Mouse (Mus musculus) embryonic facial prominence, embryonic 11.5 days (tissue): ENCODE measurements around the gene Cdkn2aip. TPM values are rescaled to one million over a fixed set of nuclear protein-coding genes. Genes with fewer than 3 reads are reported as not detected.

Experiments used
- ATAC-seq: fragments of 200-750 bp; cut with Nextera tagmentation; replicated peaks from 2 replicates; pipeline ENCODE4 v1.8.0; 2017; ENCODE audit warnings: low read depth; ENCODE audit not compliant: insufficient number of reproducible peaks, low FRiP score, low TSS enrichment
- DNase-seq: peaks from one replicate; pipeline ENCODE4 v3.0.0-alpha.2; 2015; ENCODE audit warnings: low spot score
- H3K27ac ChIP-seq: fragments of 300-500 bp; sonication (generic); replicated peaks from 2 replicates; pipeline ENCODE4 v1.5.1; 2014; ENCODE audit warnings: mild to moderate bottlenecking, low read depth, low read length, control low read depth
- H3K27me3 ChIP-seq: fragments of 300-500 bp; sonication (generic); 2 replicates; pipeline ENCODE4 v1.6.1; 2014; ENCODE audit warnings: mild to moderate bottlenecking, low read length, moderate library complexity, mixed read lengths; ENCODE audit not compliant: control insufficient read depth, insufficient read depth
- H3K36me3 ChIP-seq: fragments of 300-500 bp; sonication (generic); replicated peaks from 2 replicates; pipeline ENCODE4 v1.6.1; 2014; ENCODE audit warnings: low read depth, mild to moderate bottlenecking, low read length, moderate library complexity, mixed read lengths; ENCODE audit not compliant: control insufficient read depth, insufficient read depth
- H3K4me1 ChIP-seq: fragments of 300-500 bp; sonication (generic); 2 replicates; pipeline ENCODE4 v1.6.1; 2014; ENCODE audit warnings: low read length, mixed read lengths; ENCODE audit not compliant: control insufficient read depth, insufficient read depth
- H3K4me2 ChIP-seq: fragments of 300-500 bp; sonication (generic); 2 replicates; pipeline ENCODE4 v1.6.1; 2014; ENCODE audit warnings: low read depth, mild to moderate bottlenecking, control low read depth, low read length, moderate library complexity
- H3K4me3 ChIP-seq: fragments of 300-500 bp; sonication (generic); 2 replicates; pipeline ENCODE4 v1.5.1; 2014; ENCODE audit warnings: low read depth, low read length, control low read depth
- H3K9ac ChIP-seq: fragments of 300-500 bp; sonication (generic); replicated peaks from 2 replicates; pipeline ENCODE4 v1.6.1; 2014; ENCODE audit warnings: mild to moderate bottlenecking, control low read depth, low read length
- H3K9me3 ChIP-seq: fragments of 300-500 bp; sonication (generic); replicated peaks from 2 replicates; pipeline ENCODE4 v1.6.1; 2016; ENCODE audit warnings: mild to moderate bottlenecking, low read length, inconsistent platforms, mixed read lengths; ENCODE audit not compliant: control insufficient read depth
- WGBS: fragments of 180-500 bp; shearing (Covaris S2); extraction: QIAGEN DNeasy Blood & Tissue Kit; methylation state at CpG from one replicate; pipeline ENCODE4 v1.1.7; 2014; 5-methylcytosine and 5-hydroxymethylcytosine counted together
- polyA plus RNA-seq: library from polyadenylated mRNA; unstranded; fragments of >200 nt; fragmentation: Nextera tagmentation; extraction: Ambion mirVana; gene quantifications from 2 replicates; pipeline ENCODE4 v1.2.1, GENCODE M21; 2014

The Cdkn2aip gene
- polyA plus RNA-seq, 1 experiment from 2014 or later: 38.6 TPM

GRCm38 (mm10) chr8:47693119-47693518, 20.6 kb downstream of the Cdkn2aip start:
- Histone ChIP-seq H3K27ac (no peak overlapping the region), H3K4me2 (no peak overlapping the region), H3K9ac (no peak overlapping the region), H3K4me3 (no peak overlapping the region), H3K36me3 (no peaks in the 10 kb centered on the region), H3K9me3 (no peaks in the 10 kb centered on the region), H3K27me3 (peaks cover 2% of the 10 kb centered on the region; the same call in 1 of the 2 replicates), H3K4me1 (no peaks in the 10 kb centered on the region)
- 22% methylated on average over 2 of the region's 2 CpGs for WGBS
- ATAC-seq: no peak
- peak; percentile 90 for DNase-seq

GRCm38 (mm10) chr8:47691831-47692230, 21.9 kb downstream of the Cdkn2aip start:
- no peak overlapping the region for H3K4me3 ChIP-seq
- WGBS: 66% methylated on average over 10 of the region's 10 CpGs
- no peak overlapping the region for H3K4me2 ChIP-seq
- DNase-seq: no peak
- no peaks in the 10 kb centered on the region for H3K4me1 ChIP-seq
- H3K36me3 ChIP-seq: no peaks in the 10 kb centered on the region
- H3K27me3 ChIP-seq: peaks cover 2% of the 10 kb centered on the region; the same call in 1 of the 2 replicates
- no peak overlapping the region for H3K27ac ChIP-seq
- no peak for ATAC-seq
- no peak overlapping the region for H3K9ac ChIP-seq
- no peaks in the 10 kb centered on the region for H3K9me3 ChIP-seq

DNA sequence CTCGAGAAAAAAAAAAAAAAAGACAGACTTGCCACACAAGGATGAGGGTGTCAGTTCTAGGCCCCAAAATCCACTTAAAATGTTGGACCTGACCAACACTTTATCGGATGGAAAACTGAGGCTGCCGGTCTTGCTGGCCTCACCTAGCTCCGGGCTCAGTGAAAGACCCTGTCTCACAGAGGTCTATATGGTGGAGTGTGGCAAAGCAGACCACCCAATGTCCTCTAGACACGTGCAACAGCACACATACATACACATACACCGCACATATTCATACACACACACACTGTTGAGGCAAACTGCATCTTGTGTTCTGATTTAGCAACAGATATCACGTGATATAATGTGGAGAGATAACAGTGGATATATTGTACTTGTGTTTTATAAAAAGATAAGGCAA, 22.4 kb downstream of the Cdkn2aip start:
- Histone ChIP-seq H3K27ac (no peak overlapping the region), H3K27me3 (peaks cover 2% of the 10 kb centered on the region; the same call in 1 of the 2 replicates), H3K9me3 (no peaks in the 10 kb centered on the region), H3K4me2 (peak overlapping the region; percentile 5; the same call in 1 of the 2 replicates), H3K36me3 (no peaks in the 10 kb centered on the region), H3K4me3 (no peak overlapping the region), H3K4me1 (no peaks in the 10 kb centered on the region), H3K9ac (no peak overlapping the region)
- DNase-seq (no peak), ATAC-seq (0 out of 2 replicates have a peak, but pooled peaks have one; percentile 29)
- WGBS: 40% methylated on average over 7 of the region's 7 CpGs

GRCm38 (mm10) chr8:47690674-47691078, 23.1 kb downstream of the Cdkn2aip start:
- Histone ChIP-seq H3K9me3 (no peaks in the 10 kb centered on the region), H3K36me3 (no peaks in the 10 kb centered on the region), H3K4me3 (peak overlapping the region; percentile 12; the same call in 1 of the 2 replicates), H3K9ac (peak overlapping the region; percentile 13), H3K4me1 (no peaks in the 10 kb centered on the region), H3K4me2 (peak overlapping the region; percentile 5; the same call in 1 of the 2 replicates), H3K27ac (no peak overlapping the region), H3K27me3 (peaks cover 2% of the 10 kb centered on the region; the same call in 1 of the 2 replicates)
- WGBS: 3% methylated on average over 16 of the region's 16 CpGs
- DNase-seq: peak; percentile 33
- ATAC-seq: no peak

- H3K9ac ChIP-seq: no peak overlapping the region
- WGBS: 50% methylated on average over 12 of the region's 12 CpGs
- no peak overlapping the region for H3K4me3 ChIP-seq
- H3K4me2 ChIP-seq: no peak overlapping the region
- H3K36me3 ChIP-seq: no peaks in the 10 kb centered on the region
- H3K9me3 ChIP-seq: no peaks in the 10 kb centered on the region
- H3K4me1 ChIP-seq: no peaks in the 10 kb centered on the region
- DNase-seq (peak; percentile 63), ATAC-seq (no peak)
- H3K27me3 ChIP-seq: peaks cover 2% of the 10 kb centered on the region; the same call in 1 of the 2 replicates
- no peak overlapping the region for H3K27ac ChIP-seq
Measured at GRCm38 (mm10) chr8:47689704-47690326, 23.9 kb downstream of the Cdkn2aip start.

DNA sequence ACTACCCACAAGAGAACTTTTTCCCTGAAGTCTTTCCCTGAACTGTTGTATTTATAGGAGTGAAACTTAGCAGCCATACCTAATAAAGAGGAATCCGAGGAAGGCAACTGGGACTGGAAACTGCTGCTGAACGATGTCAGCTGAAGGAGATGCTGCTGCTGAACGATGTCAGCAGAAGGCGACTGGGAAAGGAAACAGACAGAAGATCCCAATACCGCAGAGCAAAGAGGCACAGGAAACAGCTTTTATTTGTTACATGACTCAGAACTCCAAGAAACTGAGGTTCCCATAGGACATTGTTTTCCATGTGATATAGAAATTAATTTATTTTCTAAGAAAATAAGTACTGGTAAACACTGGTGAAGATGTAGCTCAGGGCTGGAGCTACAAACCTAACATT, 29.3 kb downstream of the Cdkn2aip start:
- no peaks in the 10 kb centered on the region for H3K27me3 ChIP-seq
- 84% methylated on average over 5 of the region's 5 CpGs for WGBS
- H3K9ac ChIP-seq: no peak overlapping the region
- DNase-seq: no peak
- H3K36me3 ChIP-seq: no peaks in the 10 kb centered on the region
- no peaks in the 10 kb centered on the region for H3K4me1 ChIP-seq
- no peak overlapping the region for H3K4me3 ChIP-seq
- H3K4me2 ChIP-seq: no peak overlapping the region
- ATAC-seq: no peak
- no peaks in the 10 kb centered on the region for H3K9me3 ChIP-seq
- H3K27ac ChIP-seq: no peak overlapping the region

GRCm38 (mm10) chr8:47683994-47684393, 29.7 kb downstream of the Cdkn2aip start:
- WGBS: 86% methylated on average over 9 of the region's 9 CpGs
- ATAC-seq (no peak), DNase-seq (no peak)
- Histone ChIP-seq H3K9me3 (no peaks in the 10 kb centered on the region), H3K27me3 (no peaks in the 10 kb centered on the region), H3K4me3 (no peak overlapping the region), H3K4me2 (no peak overlapping the region), H3K27ac (no peak overlapping the region), H3K9ac (no peak overlapping the region), H3K36me3 (no peaks in the 10 kb centered on the region), H3K4me1 (no peaks in the 10 kb centered on the region)

DNA sequence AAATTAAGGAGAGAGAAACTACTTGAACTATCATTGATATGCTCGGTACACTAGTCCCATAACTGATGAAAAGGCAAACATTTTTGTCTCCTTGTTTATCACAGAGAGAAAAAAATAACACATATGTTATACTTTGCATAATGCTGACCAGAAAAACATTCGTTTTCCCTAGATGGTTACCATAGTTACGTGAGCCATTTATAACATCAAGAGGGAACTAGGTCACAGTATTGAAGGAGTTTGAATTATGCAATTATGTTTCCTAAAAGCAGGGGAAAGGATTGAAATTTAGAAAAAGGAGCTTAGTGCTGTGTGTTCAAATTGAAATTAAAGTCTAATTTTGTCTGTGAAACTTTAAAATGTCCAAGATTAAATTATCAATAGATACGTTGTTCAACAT, 33.4 kb downstream of the Cdkn2aip start:
- no peak overlapping the region for H3K27ac ChIP-seq
- H3K4me2 ChIP-seq: no peak overlapping the region
- H3K4me3 ChIP-seq: no peak overlapping the region
- ATAC-seq (no peak), DNase-seq (no peak)
- no peaks in the 10 kb centered on the region for H3K4me1 ChIP-seq
- no peak overlapping the region for H3K9ac ChIP-seq
- 95% methylated on average over 4 of the region's 4 CpGs for WGBS
- H3K27me3 ChIP-seq: no peaks in the 10 kb centered on the region
- H3K36me3 ChIP-seq: no peaks in the 10 kb centered on the region
- H3K9me3 ChIP-seq: no peaks in the 10 kb centered on the region
